Mouse (Mus musculus): ENCODE measurements at regions not wholly inside any gene's neighbourhood (a gene's known extent, or its start where the extent isn't known, plus 50 kb on each side); places are given as distances from the start of the nearest gene placed in this dataset.

DNA sequence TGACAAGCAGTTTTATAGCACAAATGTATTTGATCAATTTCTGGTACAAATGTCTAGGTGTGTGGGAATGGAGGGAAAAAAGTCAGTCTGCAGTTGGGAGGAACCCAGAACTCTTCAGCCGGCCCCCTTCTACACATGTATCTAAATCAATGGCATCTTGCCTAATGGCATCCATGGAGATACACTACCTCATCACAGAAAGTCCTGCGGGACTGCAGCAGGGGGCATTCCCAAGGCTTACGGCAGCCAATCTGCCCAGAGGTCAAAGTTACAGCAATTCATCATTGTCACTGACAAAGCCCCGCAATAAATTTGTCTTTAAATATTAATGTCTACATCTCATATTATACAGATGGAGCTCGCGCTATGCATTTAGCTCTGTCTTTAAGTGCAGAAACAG, 135.7 kb upstream of the Arhgap5 start:
- H3K36me3 ChIP-seq = no peaks in the 10 kb centered on the region
- H3K27me3 ChIP-seq = no peaks in the 10 kb centered on the region
- H3K4me3 ChIP-seq = no peak overlapping the region
- 65% methylated on average over 6 of the region's 6 CpGs for WGBS
- no peak overlapping the region for H3K4me2 ChIP-seq (replicated peaks)
- no peak overlapping the region for H3K9ac ChIP-seq
- peaks cover 5% of the 10 kb centered on the region; the same call in 1 of the 2 replicates for H3K4me1 ChIP-seq
- no peak overlapping the region for H3K27ac ChIP-seq
- no peak for ATAC-seq (ENCODE audit: insufficient number of reproducible peaks, insufficient read depth, low FRiP score, low TSS enrichment)
- no peaks in the 10 kb centered on the region for H3K9me3 ChIP-seq

DNA sequence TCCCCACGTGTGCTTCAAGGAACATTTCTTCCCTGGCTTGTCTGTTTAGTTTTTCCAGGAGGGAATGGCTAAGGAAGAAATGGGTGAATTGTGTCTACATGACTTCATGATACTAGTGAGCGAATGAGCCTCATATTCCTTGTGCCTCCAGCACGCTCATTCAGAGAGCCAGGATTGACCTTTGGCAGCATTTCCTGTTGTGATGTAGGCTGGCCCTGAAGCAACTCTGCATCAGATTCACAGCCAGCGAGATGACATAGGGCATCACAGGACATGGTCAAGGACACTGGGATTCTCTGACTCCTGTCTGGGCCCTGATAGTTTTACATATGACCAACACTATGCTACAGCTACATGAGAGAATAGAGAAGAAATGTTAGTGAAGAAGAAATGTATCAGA, 135.3 kb upstream of the Arhgap5 start:
- H3K36me3 ChIP-seq = no peaks in the 10 kb centered on the region
- no peaks in the 10 kb centered on the region for H3K27me3 ChIP-seq
- peaks cover 5% of the 10 kb centered on the region; the same call in 1 of the 2 replicates for H3K4me1 ChIP-seq
- no peak overlapping the region for H3K9ac ChIP-seq
- H3K27ac ChIP-seq = no peak overlapping the region
- H3K9me3 ChIP-seq = no peaks in the 10 kb centered on the region
- ATAC-seq (ENCODE audit: insufficient number of reproducible peaks, insufficient read depth, low FRiP score, low TSS enrichment) = no peak
- WGBS = 49% methylated on average over 4 of the region's 4 CpGs
- no peak overlapping the region for H3K4me2 ChIP-seq (replicated peaks)
- H3K4me3 ChIP-seq = no peak overlapping the region

DNA sequence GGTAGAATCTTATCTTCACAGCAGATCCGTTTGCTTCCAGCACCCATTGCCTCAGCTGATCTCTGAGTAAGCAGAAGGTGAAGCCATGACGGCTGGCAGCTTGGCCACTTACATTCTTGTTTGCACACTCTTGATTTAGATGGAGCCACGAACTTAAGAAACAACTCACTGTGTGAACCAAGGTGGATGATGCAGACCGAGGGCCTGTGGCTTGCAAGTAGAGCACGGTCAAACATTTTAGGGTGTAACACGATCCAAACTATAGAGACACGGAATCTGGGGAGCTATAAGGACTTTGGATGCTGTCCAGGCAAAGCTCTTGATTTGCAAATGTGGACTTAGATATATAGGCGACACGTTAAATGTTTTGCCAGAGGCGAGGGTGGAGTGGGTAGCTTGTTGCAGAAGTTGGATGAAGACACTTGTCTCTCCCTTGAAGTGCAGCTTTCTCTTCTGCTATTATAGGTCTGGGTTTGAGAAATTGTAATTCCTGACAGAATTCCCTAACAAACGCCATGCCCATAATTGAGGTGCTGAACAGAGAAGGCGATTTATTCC, 133.5 kb upstream of the Arhgap5 start:
- no peak for ATAC-seq (ENCODE audit: insufficient number of reproducible peaks, insufficient read depth, low FRiP score, low TSS enrichment)
- Histone ChIP-seq H3K4me1 (peaks cover 6% of the 10 kb centered on the region), H3K4me2 (replicated peaks) (no peak overlapping the region), H3K27ac (no peak overlapping the region), H3K4me3 (no peak overlapping the region), H3K9ac (no peak overlapping the region), H3K9me3 (no peaks in the 10 kb centered on the region), H3K27me3 (no peaks in the 10 kb centered on the region), H3K36me3 (no peaks in the 10 kb centered on the region)
- 54% methylated on average over 12 of the region's 12 CpGs for WGBS

DNA sequence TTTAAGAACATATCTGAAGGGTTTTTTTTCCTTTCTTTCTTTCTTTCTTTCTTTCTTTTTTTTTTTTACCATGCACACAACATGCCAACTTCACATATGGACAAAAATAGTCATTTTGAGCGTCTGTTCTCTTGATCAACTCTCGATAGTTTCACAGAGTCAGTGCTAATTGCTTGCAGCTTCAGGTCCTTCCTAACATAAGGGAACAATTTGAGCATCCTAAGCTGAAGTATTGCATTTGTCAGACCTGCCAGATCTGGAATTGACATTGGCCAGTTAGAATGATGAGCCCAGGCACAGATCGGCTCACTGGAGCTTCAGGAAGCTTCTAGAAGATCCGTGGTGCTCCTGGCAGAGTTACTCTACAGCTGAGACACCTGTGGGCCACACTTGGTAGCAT, 128.7 kb upstream of the Arhgap5 start:
- Histone ChIP-seq H3K27ac (no peak overlapping the region), H3K27me3 (no peaks in the 10 kb centered on the region), H3K4me3 (no peak overlapping the region), H3K36me3 (no peaks in the 10 kb centered on the region), H3K4me2 (replicated peaks) (no peak overlapping the region), H3K9ac (no peak overlapping the region), H3K9me3 (no peaks in the 10 kb centered on the region), H3K4me1 (peaks cover 9% of the 10 kb centered on the region)
- no peak for ATAC-seq (ENCODE audit: insufficient number of reproducible peaks, insufficient read depth, low FRiP score, low TSS enrichment)
- 30% methylated on average over 4 of the region's 4 CpGs for WGBS

DNA sequence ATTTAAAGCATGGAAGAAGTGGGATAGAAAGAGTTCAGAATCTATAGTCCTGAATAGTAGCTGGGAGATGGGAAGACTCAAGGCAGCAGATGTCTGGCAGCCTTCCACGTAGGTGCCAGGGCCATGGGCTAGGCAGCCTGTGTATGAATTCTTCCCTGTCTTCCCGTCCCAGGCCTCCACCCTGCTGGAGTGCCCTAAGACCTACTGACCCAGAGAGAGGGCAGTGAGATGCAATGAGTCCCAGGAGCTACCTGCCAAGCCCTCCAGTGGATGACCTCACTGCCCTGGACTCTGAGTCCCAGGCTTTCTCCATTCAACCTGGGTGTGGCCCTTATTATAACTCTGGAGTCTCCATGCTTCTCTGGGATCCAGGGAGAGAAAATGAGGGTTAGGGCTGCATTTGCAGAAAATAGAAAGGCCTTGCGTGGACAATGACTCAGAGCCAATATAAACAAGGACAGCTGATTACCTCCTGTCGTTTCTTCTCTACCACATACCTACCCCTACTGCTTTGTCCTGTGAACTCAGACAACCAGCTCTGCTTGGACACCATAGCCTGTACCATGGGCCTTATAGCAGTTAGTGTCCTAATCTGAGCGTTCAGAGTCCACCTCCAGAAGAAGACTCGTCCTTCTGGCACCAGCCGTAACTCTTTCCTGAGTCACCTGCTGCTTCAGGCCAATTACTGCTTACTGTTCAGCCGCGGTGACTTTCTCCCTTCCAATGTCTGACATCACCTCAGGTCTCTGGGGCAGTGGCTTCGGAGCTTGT, 126.9 kb upstream of the Arhgap5 start:
- Histone ChIP-seq H3K9me3 (no peaks in the 10 kb centered on the region), H3K4me3 (no peak overlapping the region), H3K27ac (no peak overlapping the region), H3K27me3 (no peaks in the 10 kb centered on the region), H3K36me3 (no peaks in the 10 kb centered on the region), H3K9ac (no peak overlapping the region), H3K4me2 (replicated peaks) (no peak overlapping the region), H3K4me1 (peaks cover 14% of the 10 kb centered on the region)
- WGBS = 78% methylated on average over 10 of the region's 10 CpGs
- no peak for ATAC-seq (ENCODE audit: insufficient number of reproducible peaks, insufficient read depth, low FRiP score, low TSS enrichment)

DNA sequence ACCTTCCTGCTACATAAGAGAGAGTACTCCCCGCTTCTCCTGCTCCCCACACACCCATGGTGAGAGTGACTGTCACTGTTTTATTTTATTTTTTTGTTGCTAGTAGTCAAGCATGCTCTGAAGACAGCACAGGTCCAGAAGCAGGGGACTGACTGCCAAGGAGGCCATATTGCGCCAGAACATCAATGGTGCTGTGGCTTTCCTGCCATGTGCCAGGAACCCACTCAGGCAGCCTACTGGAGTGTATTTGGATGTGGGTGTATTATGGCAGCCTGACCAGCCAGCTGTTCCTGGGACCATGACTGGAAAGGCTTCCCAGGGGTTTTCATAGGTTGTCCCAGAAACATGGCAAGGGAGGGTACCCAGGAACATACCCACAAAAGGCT, 126.3 kb upstream of the Arhgap5 start:
- H3K4me3 ChIP-seq = no peak overlapping the region
- WGBS = 99% methylated on average over 2 of the region's 2 CpGs
- H3K4me2 ChIP-seq (replicated peaks) = no peak overlapping the region
- peaks cover 20% of the 10 kb centered on the region for H3K4me1 ChIP-seq
- no peak overlapping the region for H3K9ac ChIP-seq
- no peak for ATAC-seq (ENCODE audit: insufficient number of reproducible peaks, insufficient read depth, low FRiP score, low TSS enrichment)
- no peaks in the 10 kb centered on the region for H3K27me3 ChIP-seq
- H3K27ac ChIP-seq = no peak overlapping the region
- no peaks in the 10 kb centered on the region for H3K9me3 ChIP-seq
- no peaks in the 10 kb centered on the region for H3K36me3 ChIP-seq

DNA sequence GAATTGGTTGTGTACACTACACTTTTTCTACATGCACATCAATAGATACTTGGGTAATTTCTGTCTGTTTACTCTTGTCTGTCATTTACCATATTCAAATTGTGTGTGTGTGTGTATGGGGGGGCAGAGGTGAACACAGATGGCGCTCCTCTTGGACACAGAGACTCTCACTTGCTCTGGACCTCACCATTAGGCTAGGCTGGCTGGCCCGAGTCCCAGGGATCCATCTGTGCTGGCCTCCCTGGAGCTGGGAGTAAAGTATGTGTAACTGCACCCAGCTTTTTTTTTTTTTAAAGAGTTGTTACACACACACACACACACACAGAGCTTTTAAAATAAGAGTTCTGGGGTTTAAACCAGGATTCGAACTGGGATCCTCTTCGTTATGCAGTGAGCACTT, 124.5 kb upstream of the Arhgap5 start:
- Histone ChIP-seq H3K27me3 (no peaks in the 10 kb centered on the region), H3K4me1 (peaks cover 33% of the 10 kb centered on the region), H3K36me3 (no peaks in the 10 kb centered on the region), H3K4me3 (no peak overlapping the region), H3K9ac (no peak overlapping the region), H3K4me2 (replicated peaks) (no peak overlapping the region), H3K27ac (no peak overlapping the region), H3K9me3 (no peaks in the 10 kb centered on the region)
- no peak for ATAC-seq (ENCODE audit: insufficient number of reproducible peaks, insufficient read depth, low FRiP score, low TSS enrichment)
- 86% methylated on average over 4 of the region's 4 CpGs for WGBS

DNA sequence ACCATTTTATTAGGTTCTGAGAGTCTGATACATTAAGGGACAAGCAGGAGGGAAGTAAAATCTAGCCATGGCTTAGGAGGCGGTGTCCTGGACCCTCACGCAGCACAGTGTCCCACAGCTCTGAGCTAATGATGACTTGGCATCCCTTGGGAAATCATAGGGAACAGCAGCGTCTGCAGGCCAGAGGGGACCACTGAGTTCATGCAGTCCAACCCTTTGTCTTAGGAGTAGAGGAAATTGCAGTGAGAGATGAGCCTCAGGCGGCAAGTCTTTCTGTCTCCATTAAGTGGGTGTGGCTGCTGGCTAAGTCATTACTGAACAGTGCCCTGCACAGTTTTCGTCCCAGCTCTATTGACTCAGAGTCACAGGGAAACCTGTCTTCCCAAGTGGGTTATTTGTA, 123.8 kb upstream of the Arhgap5 start:
- Histone ChIP-seq H3K27me3 (no peaks in the 10 kb centered on the region), H3K27ac (no peak overlapping the region), H3K4me3 (no peak overlapping the region), H3K36me3 (no peaks in the 10 kb centered on the region), H3K9me3 (no peaks in the 10 kb centered on the region), H3K9ac (no peak overlapping the region), H3K4me1 (peaks cover 33% of the 10 kb centered on the region), H3K4me2 (replicated peaks) (no peak overlapping the region)
- 46% methylated on average over 5 of the region's 5 CpGs for WGBS
- ATAC-seq (ENCODE audit: insufficient number of reproducible peaks, insufficient read depth, low FRiP score, low TSS enrichment) = no peak

DNA sequence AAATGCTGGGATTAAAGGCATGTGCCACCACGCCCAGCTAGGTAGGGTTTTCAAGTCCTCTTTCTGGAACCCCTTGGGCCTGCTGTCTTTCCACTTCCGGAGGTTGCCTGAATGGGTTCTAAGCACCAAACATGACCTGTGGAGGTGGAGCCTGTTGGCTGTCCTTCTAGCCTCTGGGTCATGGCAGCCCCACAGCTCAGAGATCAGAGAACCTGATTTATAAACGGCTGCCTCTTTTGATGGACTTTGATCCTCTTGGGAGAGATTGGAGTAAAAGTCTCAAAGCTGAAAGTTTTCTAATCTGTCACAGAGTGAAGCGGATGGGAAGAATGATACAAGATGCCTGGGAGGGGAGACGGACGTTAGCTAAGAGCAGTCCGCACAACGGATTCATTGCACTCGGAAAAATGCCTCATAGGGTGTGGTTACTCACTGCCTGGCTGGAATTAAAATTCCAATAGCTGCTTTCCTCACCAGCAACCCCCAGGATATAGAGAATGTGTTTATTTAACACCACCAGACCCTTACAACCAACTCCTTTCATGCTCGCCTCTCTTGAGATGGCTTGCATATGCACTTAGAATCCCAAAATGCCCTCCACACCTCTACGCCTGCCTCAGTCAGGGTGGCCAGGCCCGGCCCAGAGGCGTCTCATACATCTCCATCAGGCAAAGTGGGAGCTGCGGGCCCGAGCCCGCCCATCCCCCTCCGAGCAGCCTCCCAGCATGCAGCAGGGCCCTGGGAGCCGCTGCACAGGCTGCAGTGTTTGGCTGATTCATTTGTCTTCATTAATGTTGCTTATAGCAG, 122.4 kb upstream of the Arhgap5 start:
- H3K4me3 ChIP-seq = no peak overlapping the region
- H3K9ac ChIP-seq = no peak overlapping the region
- peaks cover 27% of the 10 kb centered on the region for H3K4me1 ChIP-seq

DNA sequence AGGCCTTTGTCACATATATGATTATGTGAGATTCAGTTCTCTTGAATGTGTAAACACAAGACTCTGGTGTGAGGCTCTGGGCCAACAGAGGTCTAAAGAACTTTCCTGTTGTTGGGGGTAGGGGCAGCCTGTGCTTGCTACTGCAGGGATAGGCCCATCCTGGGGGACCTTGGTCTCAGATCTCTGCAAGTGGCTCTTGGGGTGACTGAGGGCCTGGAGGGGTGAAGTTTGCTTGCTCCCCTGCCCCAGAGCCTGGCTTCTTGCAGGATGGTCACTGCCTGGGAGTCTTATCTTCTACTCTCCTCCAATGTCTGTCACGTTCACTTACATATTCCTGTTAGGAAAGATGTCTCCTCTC, 121.8 kb upstream of the Arhgap5 start:
- H3K36me3 ChIP-seq = no peaks in the 10 kb centered on the region
- H3K27me3 ChIP-seq = no peaks in the 10 kb centered on the region
- no peak for ATAC-seq (ENCODE audit: insufficient number of reproducible peaks, insufficient read depth, low FRiP score, low TSS enrichment)
- 78% methylated on average over 1 of the region's 1 CpGs for WGBS
- H3K4me1 ChIP-seq = peaks cover 27% of the 10 kb centered on the region
- no peaks in the 10 kb centered on the region for H3K9me3 ChIP-seq
- H3K4me2 ChIP-seq (replicated peaks) = no peak overlapping the region
- no peak overlapping the region for H3K4me3 ChIP-seq
- H3K27ac ChIP-seq = peak overlapping the region; percentile 79
- no peak overlapping the region for H3K9ac ChIP-seq

More for the DNA sequence above, 122.4 kb upstream of the Arhgap5 start:
- H3K36me3 ChIP-seq = no peaks in the 10 kb centered on the region
- ATAC-seq (ENCODE audit: insufficient number of reproducible peaks, insufficient read depth, low FRiP score, low TSS enrichment) = peak; percentile 70; the same call in 1 of the 2 replicates
- no peak overlapping the region for H3K4me2 ChIP-seq (replicated peaks)
- H3K9me3 ChIP-seq = no peaks in the 10 kb centered on the region
- H3K27me3 ChIP-seq = no peaks in the 10 kb centered on the region
- 25% methylated on average over 18 of the region's 18 CpGs for WGBS
- H3K27ac ChIP-seq = peak overlapping the region; percentile 79

DNA sequence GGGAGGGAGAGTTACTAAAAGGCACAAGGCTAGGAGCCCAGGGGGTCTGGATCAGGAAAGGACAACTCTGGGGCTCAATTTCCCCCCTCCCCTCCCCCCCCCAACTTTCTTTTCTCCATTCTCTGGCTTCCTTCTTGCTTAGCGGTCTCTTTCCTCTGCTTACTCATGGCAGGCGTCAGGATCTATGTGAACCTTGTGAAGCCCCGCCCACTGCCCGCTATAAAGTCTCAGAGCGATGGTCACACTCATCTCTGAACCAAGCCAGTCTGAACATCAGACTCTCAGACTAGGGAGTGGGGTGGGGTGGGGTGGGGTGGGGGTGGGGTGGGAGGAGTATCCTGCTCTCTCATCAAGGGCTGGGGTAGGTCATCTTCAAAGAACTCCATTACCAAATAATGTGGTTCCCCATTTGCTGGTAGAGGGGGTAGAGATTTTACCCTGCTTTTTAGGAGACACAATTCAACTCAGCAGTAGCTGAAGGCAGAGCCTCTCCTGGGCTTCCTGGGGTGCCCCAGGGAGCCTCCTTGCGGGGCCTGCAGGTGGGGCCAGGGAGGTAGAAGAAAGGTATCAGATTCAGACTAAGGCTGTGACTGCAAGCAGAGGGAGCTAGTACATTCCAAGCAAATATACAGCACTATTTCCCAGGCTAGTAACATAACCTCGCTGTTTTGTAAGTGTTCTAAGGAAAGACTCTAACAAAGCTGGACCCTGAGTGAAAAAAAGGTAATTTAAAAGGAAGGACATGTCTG, 120.8 kb upstream of the Arhgap5 start:
- Histone ChIP-seq H3K27me3 (no peaks in the 10 kb centered on the region), H3K36me3 (no peaks in the 10 kb centered on the region), H3K4me1 (peaks cover 27% of the 10 kb centered on the region), H3K27ac (peak overlapping the region; percentile 79), H3K9me3 (no peaks in the 10 kb centered on the region), H3K4me2 (replicated peaks) (peak overlapping the region; percentile 24), H3K9ac (no peak overlapping the region), H3K4me3 (no peak overlapping the region)
- 3% methylated on average over 7 of the region's 7 CpGs for WGBS
- peak; percentile 43 for ATAC-seq (ENCODE audit: insufficient number of reproducible peaks, insufficient read depth, low FRiP score, low TSS enrichment)

Measured in embryonic facial prominence, embryonic 12.5 days (tissue).